Mouse (Mus musculus) thymus, adult 2 months (tissue): ENCODE measurements at regions not wholly inside any gene's neighbourhood (a gene's known extent, or its start where the extent isn't known, plus 50 kb on each side); places are given as distances from the start of the nearest gene placed in this dataset.

Experiments used
- DNase-seq: peaks from one replicate; pipeline ENCODE4 v3.0.0; 2021
- H3K27ac ChIP-seq: fragments of 200-500 bp; 2 replicates; pipeline ENCODE4 v1.5.1; 2012; ENCODE audit warnings: low read length, control low read depth; ENCODE audit not compliant: control insufficient read depth, insufficient read depth
- H3K27me3 ChIP-seq: fragments of 200-500 bp; 2 replicates; pipeline ENCODE4 v1.6.1; 2012; ENCODE audit warnings: mild to moderate bottlenecking, low read length, moderate library complexity, mixed read lengths; ENCODE audit not compliant: control insufficient read depth, insufficient read depth
- H3K36me3 ChIP-seq: fragments of 200-500 bp; 2 replicates; pipeline ENCODE4 v1.6.1; 2012; ENCODE audit warnings: mild to moderate bottlenecking, low read length, moderate library complexity; ENCODE audit not compliant: control insufficient read depth, insufficient read depth
- H3K4me1 ChIP-seq: fragments of 200-500 bp; replicated peaks from 2 replicates; pipeline ENCODE4 v1.6.1; 2012; ENCODE audit warnings: low read length; ENCODE audit not compliant: control insufficient read depth, insufficient read depth
- H3K4me3 ChIP-seq: fragments of 200-500 bp; 2 replicates; pipeline ENCODE4 v1.5.1; 2012; ENCODE audit warnings: mild to moderate bottlenecking, low read length, control low read depth, moderate library complexity; ENCODE audit not compliant: control insufficient read depth, insufficient read depth
- CTCF ChIP-seq: fragments of 200-500 bp; IDR thresholded peaks from 2 replicates; pipeline ENCODE4 v1.5.1; 2012; ENCODE audit warnings: mild to moderate bottlenecking, control low read depth, low read length, moderate library complexity, borderline replicate concordance; ENCODE audit not compliant: control insufficient read depth, poor library complexity, insufficient read depth; ENCODE audit errors: extremely low read depth
- POLR2A ChIP-seq: fragments of 200-500 bp; IDR thresholded peaks from 2 replicates; pipeline ENCODE4 v1.6.1; 2012; ENCODE audit warnings: mild to moderate bottlenecking, low read length, control low read depth, moderate library complexity; ENCODE audit not compliant: control insufficient read depth, poor library complexity, insufficient read depth; ENCODE audit errors: extremely low read depth
- WGBS: fragments of 180-500 bp; shearing (Covaris S2); methylation state at CpG from one replicate; pipeline ENCODE4 v1.1.7; 2018; 5-methylcytosine and 5-hydroxymethylcytosine counted together

GRCm38 (mm10) chr3:121875072-121875471 is 60.0 kb upstream of the Abcd3 start:
- H3K4me3 ChIP-seq = no peak overlapping the region
- H3K27me3 ChIP-seq = no peaks in the 10 kb centered on the region
- no peak for DNase-seq
- TF ChIP-seq CTCF = no peak
- TF ChIP-seq POLR2A = no peak
- H3K4me1 ChIP-seq = no peaks in the 10 kb centered on the region
- WGBS = 95% methylated on average over 4 of the region's 4 CpGs
- no peak overlapping the region for H3K27ac ChIP-seq
- H3K36me3 ChIP-seq = no peaks in the 10 kb centered on the region

GRCm38 (mm10) chr3:121874576-121874975 is 59.5 kb upstream of the Abcd3 start:
- Histone ChIP-seq H3K36me3 (no peaks in the 10 kb centered on the region), H3K4me1 (no peaks in the 10 kb centered on the region), H3K27me3 (no peaks in the 10 kb centered on the region), H3K27ac (no peak overlapping the region), H3K4me3 (no peak overlapping the region)
- no peak for DNase-seq
- WGBS = 84% methylated on average over 1 of the region's 1 CpGs
- TF ChIP-seq CTCF (no peak), POLR2A (no peak)

- Histone ChIP-seq H3K36me3 (no peaks in the 10 kb centered on the region), H3K27me3 (no peaks in the 10 kb centered on the region), H3K4me1 (no peaks in the 10 kb centered on the region), H3K4me3 (no peak overlapping the region), H3K27ac (no peak overlapping the region)
- WGBS = 95% methylated on average over 2 of the region's 2 CpGs
- TF ChIP-seq POLR2A (no peak), CTCF (no peak)
- no peak for DNase-seq
These were observed 58.5 kb upstream of the Abcd3 start for GRCm38 (mm10) chr3:121873572-121873971.

DNA sequence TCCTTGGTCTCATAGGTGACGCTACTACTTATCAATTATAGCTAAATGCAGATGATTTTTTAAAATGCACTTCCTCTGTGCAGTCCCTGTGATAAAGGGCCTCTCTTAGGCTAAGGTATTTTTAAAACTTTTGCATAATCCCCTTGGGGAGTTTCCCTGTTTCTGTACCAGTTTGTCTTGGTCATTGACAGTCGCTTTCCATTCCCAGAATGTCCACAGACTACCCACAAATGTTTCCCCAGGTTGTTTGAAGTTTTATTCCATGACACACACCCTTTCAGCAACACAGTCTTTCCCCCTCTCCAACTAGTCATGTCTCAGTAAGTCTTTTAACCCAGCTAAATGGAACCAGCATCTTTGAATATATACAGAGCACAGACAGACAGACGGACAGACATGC is 57.6 kb upstream of the Abcd3 start:
- Histone ChIP-seq H3K4me3 (no peak overlapping the region), H3K36me3 (no peaks in the 10 kb centered on the region), H3K27ac (no peak overlapping the region), H3K4me1 (no peaks in the 10 kb centered on the region), H3K27me3 (no peaks in the 10 kb centered on the region)
- TF ChIP-seq CTCF (no peak), POLR2A (no peak)
- WGBS = 93% methylated on average over 3 of the region's 3 CpGs
- no peak for DNase-seq

DNA sequence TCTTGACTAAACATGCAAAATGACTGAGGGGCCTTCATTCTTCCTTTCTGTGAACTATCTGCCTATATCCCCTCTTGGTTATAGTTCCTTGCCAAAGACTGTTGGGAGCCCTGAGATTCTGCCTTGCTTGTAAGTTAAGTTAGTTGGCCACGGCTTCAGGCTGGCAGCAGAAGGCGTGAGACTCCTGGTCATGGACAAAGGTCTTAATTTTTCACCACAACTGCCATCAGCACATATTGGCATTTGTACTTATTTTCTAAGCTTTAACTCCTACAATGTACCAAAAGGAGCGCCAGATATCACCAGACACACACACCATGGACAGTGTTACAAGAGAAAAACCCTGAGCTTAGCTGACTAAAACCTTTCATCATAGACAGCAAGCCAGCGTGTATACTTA is 56.7 kb upstream of the Abcd3 start:
- TF ChIP-seq POLR2A (no peak), CTCF (no peak)
- no peak overlapping the region for H3K27ac ChIP-seq
- 94% methylated on average over 4 of the region's 4 CpGs for WGBS

GRCm38 (mm10) chr3:121870726-121871125 is 55.6 kb upstream of the Abcd3 start:
- DNase-seq = no peak
- H3K27me3 ChIP-seq = no peaks in the 10 kb centered on the region
- 92% methylated on average over 6 of the region's 6 CpGs for WGBS
- H3K4me3 ChIP-seq = no peak overlapping the region
- no peaks in the 10 kb centered on the region for H3K4me1 ChIP-seq
- TF ChIP-seq CTCF (no peak), POLR2A (no peak)
- H3K36me3 ChIP-seq = no peaks in the 10 kb centered on the region
- no peak overlapping the region for H3K27ac ChIP-seq

More for the DNA sequence above, 56.7 kb upstream of the Abcd3 start:
- Histone ChIP-seq H3K4me3 (no peak overlapping the region), H3K4me1 (no peaks in the 10 kb centered on the region), H3K27me3 (no peaks in the 10 kb centered on the region), H3K36me3 (no peaks in the 10 kb centered on the region)
- DNase-seq = no peak

- Histone ChIP-seq H3K4me1 (no peaks in the 10 kb centered on the region), H3K36me3 (no peaks in the 10 kb centered on the region), H3K27me3 (no peaks in the 10 kb centered on the region), H3K4me3 (no peak overlapping the region), H3K27ac (no peak overlapping the region)
- DNase-seq = no peak
- WGBS = 78% methylated on average over 4 of the region's 4 CpGs
- TF ChIP-seq CTCF (no peak), POLR2A (no peak)
These were observed 54.6 kb upstream of the Abcd3 start for GRCm38 (mm10) chr3:121869694-121870093.
